Mouse (Mus musculus): ENCODE data around the gene Pld4. TPM values are rescaled to one million over a fixed set of nuclear protein-coding genes. Genes with fewer than 3 reads are reported as not detected.
A peak's percentile ranks its signal among the peaks of the same experiment; 100 is the strongest.

Gene Pld4
- polyA plus RNA-seq, 1 experiment from 2014 or later, result 4.0 TPM

- peaks cover 8% of the 10 kb centered on the region; the same call in 1 of the 2 replicates for H3K27me3 ChIP-seq (replicated peaks; ENCODE audit: control insufficient read depth, insufficient read depth, low read length)
- peaks cover 23% of the 10 kb centered on the region for H3K4me1 ChIP-seq (replicated peaks; ENCODE audit: control insufficient read depth, insufficient read depth, low read length)
- H3K36me3 ChIP-seq (ENCODE audit: control insufficient read depth, insufficient read depth), result no peaks in the 10 kb centered on the region
- ATAC-seq, result peak; percentile 13; the same call in 1 of the 2 replicates
- no peak overlapping the region for H3K4me3 ChIP-seq (replicated peaks; ENCODE audit: low read length)
- H3K9me3 ChIP-seq (ENCODE audit: control insufficient read depth, low read length), result no peaks in the 10 kb centered on the region
- no peak overlapping the region for H3K4me2 ChIP-seq (ENCODE audit: low read length)
- H3K9ac ChIP-seq (replicated peaks; ENCODE audit: low read depth, low read length), result no peak overlapping the region
- WGBS, result 12% methylated on average over 4 of the region's 4 CpGs
- no peak overlapping the region for H3K27ac ChIP-seq (ENCODE audit: low read length)
These were observed 40.0 kb downstream of the Pld4 start for GRCm38 (mm10) chr12:112800476-112800875.

- Histone ChIP-seq H3K36me3 (ENCODE audit: control insufficient read depth, insufficient read depth) (no peaks in the 10 kb centered on the region), H3K9me3 (ENCODE audit: control insufficient read depth, low read length) (no peaks in the 10 kb centered on the region), H3K27me3 (replicated peaks; ENCODE audit: control insufficient read depth, insufficient read depth, low read length) (peaks cover 8% of the 10 kb centered on the region; the same call in 1 of the 2 replicates), H3K27ac (ENCODE audit: low read length) (no peak within 1 kb of the TSS), H3K9ac (replicated peaks; ENCODE audit: low read depth, low read length) (peak within 1 kb of the TSS; percentile 80), H3K4me2 (ENCODE audit: low read length) (peak within 1 kb of the TSS; percentile 100), H3K4me1 (replicated peaks; ENCODE audit: control insufficient read depth, insufficient read depth, low read length) (peaks cover 23% of the 10 kb centered on the region), H3K4me3 (replicated peaks; ENCODE audit: low read length) (peak within 1 kb of the TSS; percentile 63)
- 5% methylated on average over 49 of the region's 69 CpGs for WGBS
- peak; percentile 45 for ATAC-seq
These were observed 41.7 kb downstream of the Pld4 start, which contains the start of gene Ahnak2 for GRCm38 (mm10) chr12:112801864-112802846. Gene Ahnak2, minus strand, starts transcription at chr12:112802657.

GRCm38 (mm10) chr12:112802917-112803316 is 42.5 kb downstream of the Pld4 start:
- no peak for ATAC-seq
- Histone ChIP-seq H3K9me3 (ENCODE audit: control insufficient read depth, low read length) (no peaks in the 10 kb centered on the region), H3K4me3 (replicated peaks; ENCODE audit: low read length) (no peak overlapping the region), H3K9ac (replicated peaks; ENCODE audit: low read depth, low read length) (no peak overlapping the region), H3K27ac (ENCODE audit: low read length) (no peak overlapping the region), H3K27me3 (replicated peaks; ENCODE audit: control insufficient read depth, insufficient read depth, low read length) (peaks cover 8% of the 10 kb centered on the region; the same call in 1 of the 2 replicates), H3K4me2 (ENCODE audit: low read length) (peak overlapping the region; percentile 100), H3K36me3 (ENCODE audit: control insufficient read depth, insufficient read depth) (no peaks in the 10 kb centered on the region), H3K4me1 (replicated peaks; ENCODE audit: control insufficient read depth, insufficient read depth, low read length) (peaks cover 17% of the 10 kb centered on the region)
- WGBS, result 13% methylated on average over 3 of the region's 3 CpGs

- H3K4me3 ChIP-seq (replicated peaks; ENCODE audit: low read length), result no peak overlapping the region
- peaks cover 18% of the 10 kb centered on the region for H3K4me1 ChIP-seq (replicated peaks; ENCODE audit: control insufficient read depth, insufficient read depth, low read length)
- WGBS, result 41% methylated on average over 13 of the region's 13 CpGs
- H3K36me3 ChIP-seq (ENCODE audit: control insufficient read depth, insufficient read depth), result no peaks in the 10 kb centered on the region
- H3K27ac ChIP-seq (ENCODE audit: low read length), result no peak overlapping the region
- peaks cover 8% of the 10 kb centered on the region; the same call in 1 of the 2 replicates for H3K27me3 ChIP-seq (replicated peaks; ENCODE audit: control insufficient read depth, insufficient read depth, low read length)
- no peak for ATAC-seq
- no peak overlapping the region for H3K4me2 ChIP-seq (ENCODE audit: low read length)
- no peak overlapping the region for H3K9ac ChIP-seq (replicated peaks; ENCODE audit: low read depth, low read length)
- no peaks in the 10 kb centered on the region for H3K9me3 ChIP-seq (ENCODE audit: control insufficient read depth, low read length)
These were observed 43.6 kb downstream of the Pld4 start for GRCm38 (mm10) chr12:112804046-112804445.

GRCm38 (mm10) chr12:112806044-112806443 is 45.6 kb downstream of the Pld4 start:
- H3K27me3 ChIP-seq (replicated peaks; ENCODE audit: control insufficient read depth, insufficient read depth, low read length), result peaks cover 7% of the 10 kb centered on the region; the same call in 1 of the 2 replicates
- H3K27ac ChIP-seq (ENCODE audit: low read length), result no peak overlapping the region
- no peaks in the 10 kb centered on the region for H3K36me3 ChIP-seq (ENCODE audit: control insufficient read depth, insufficient read depth)
- no peak overlapping the region for H3K4me3 ChIP-seq (replicated peaks; ENCODE audit: low read length)
- no peak overlapping the region for H3K9ac ChIP-seq (replicated peaks; ENCODE audit: low read depth, low read length)
- WGBS, result 75% methylated on average over 6 of the region's 6 CpGs
- no peaks in the 10 kb centered on the region for H3K9me3 ChIP-seq (ENCODE audit: control insufficient read depth, low read length)
- H3K4me2 ChIP-seq (ENCODE audit: low read length), result no peak overlapping the region
- no peak for ATAC-seq
- H3K4me1 ChIP-seq (replicated peaks; ENCODE audit: control insufficient read depth, insufficient read depth, low read length), result peaks cover 26% of the 10 kb centered on the region

- Histone ChIP-seq H3K4me2 (ENCODE audit: low read length) (no peak overlapping the region), H3K27ac (ENCODE audit: low read length) (no peak overlapping the region), H3K36me3 (ENCODE audit: control insufficient read depth, insufficient read depth) (no peaks in the 10 kb centered on the region), H3K27me3 (replicated peaks; ENCODE audit: control insufficient read depth, insufficient read depth, low read length) (no peaks in the 10 kb centered on the region), H3K4me1 (replicated peaks; ENCODE audit: control insufficient read depth, insufficient read depth, low read length) (peaks cover 15% of the 10 kb centered on the region), H3K9ac (replicated peaks; ENCODE audit: low read depth, low read length) (no peak overlapping the region), H3K4me3 (replicated peaks; ENCODE audit: low read length) (no peak overlapping the region), H3K9me3 (ENCODE audit: control insufficient read depth, low read length) (no peaks in the 10 kb centered on the region)
- ATAC-seq, result no peak
- WGBS, result 87% methylated on average over 4 of the region's 4 CpGs
These were observed 47.3 kb downstream of the Pld4 start for GRCm38 (mm10) chr12:112807796-112808195.

GRCm38 (mm10) chr12:112808212-112808586 is 47.7 kb downstream of the Pld4 start:
- Histone ChIP-seq H3K9ac (replicated peaks; ENCODE audit: low read depth, low read length) (peak overlapping the region; percentile 65), H3K4me2 (ENCODE audit: low read length) (peak overlapping the region; percentile 69), H3K27me3 (replicated peaks; ENCODE audit: control insufficient read depth, insufficient read depth, low read length) (no peaks in the 10 kb centered on the region), H3K36me3 (ENCODE audit: control insufficient read depth, insufficient read depth) (no peaks in the 10 kb centered on the region), H3K27ac (ENCODE audit: low read length) (peak overlapping the region; percentile 82), H3K4me1 (replicated peaks; ENCODE audit: control insufficient read depth, insufficient read depth, low read length) (peaks cover 15% of the 10 kb centered on the region), H3K4me3 (replicated peaks; ENCODE audit: low read length) (peak overlapping the region; percentile 67), H3K9me3 (ENCODE audit: control insufficient read depth, low read length) (no peaks in the 10 kb centered on the region)
- WGBS, result 60% methylated on average over 5 of the region's 5 CpGs
- no peak; the same call in 1 of the 2 replicates for ATAC-seq

GRCm38 (mm10) chr12:112808587-112809364 is 48.3 kb downstream of the Pld4 start, which contains the start of gene Clba1:
Gene Clba1, plus strand, starts transcription at chr12:112808937.
- H3K27ac ChIP-seq (ENCODE audit: low read length), result peak within 1 kb of the TSS; percentile 82
- peak within 1 kb of the TSS; percentile 65 for H3K9ac ChIP-seq (replicated peaks; ENCODE audit: low read depth, low read length)
- no peaks in the 10 kb centered on the region for H3K36me3 ChIP-seq (ENCODE audit: control insufficient read depth, insufficient read depth)
- peak within 1 kb of the TSS; percentile 67 for H3K4me3 ChIP-seq (replicated peaks; ENCODE audit: low read length)
- H3K9me3 ChIP-seq (ENCODE audit: control insufficient read depth, low read length), result no peaks in the 10 kb centered on the region
- peaks cover 15% of the 10 kb centered on the region for H3K4me1 ChIP-seq (replicated peaks; ENCODE audit: control insufficient read depth, insufficient read depth, low read length)
- H3K4me2 ChIP-seq (ENCODE audit: low read length), result peak within 1 kb of the TSS; percentile 69
- ATAC-seq, result peak; percentile 97
- under 1% methylated on average over 61 of the region's 64 CpGs for WGBS
- no peaks in the 10 kb centered on the region for H3K27me3 ChIP-seq (replicated peaks; ENCODE audit: control insufficient read depth, insufficient read depth, low read length)

GRCm38 (mm10) chr12:112809641-112810040 is 49.2 kb downstream of the Pld4 start:
- WGBS, result 24% methylated on average over 8 of the region's 8 CpGs
- Histone ChIP-seq H3K9ac (replicated peaks; ENCODE audit: low read depth, low read length) (peak overlapping the region; percentile 57), H3K9me3 (ENCODE audit: control insufficient read depth, low read length) (no peaks in the 10 kb centered on the region), H3K27ac (ENCODE audit: low read length) (no peak overlapping the region), H3K27me3 (replicated peaks; ENCODE audit: control insufficient read depth, insufficient read depth, low read length) (no peaks in the 10 kb centered on the region), H3K4me3 (replicated peaks; ENCODE audit: low read length) (peak overlapping the region; percentile 67), H3K36me3 (ENCODE audit: control insufficient read depth, insufficient read depth) (no peaks in the 10 kb centered on the region), H3K4me1 (replicated peaks; ENCODE audit: control insufficient read depth, insufficient read depth, low read length) (peaks cover 15% of the 10 kb centered on the region), H3K4me2 (ENCODE audit: low read length) (peak overlapping the region; percentile 69)
- ATAC-seq, result no peak
